Mouse (Mus musculus) liver, postnatal 0 days (tissue): ENCODE data around the gene Pfn3.
A peak's percentile ranks its signal among the peaks of the same experiment; 100 is the strongest.

Experiments
- CTCF ChIP-seq: sonication (generic); IDR thresholded peaks from 2 replicates; pipeline ENCODE4 v1.5.1; 2016; ENCODE audit warnings: antibody characterized with exemption, low read depth
- EP300 ChIP-seq: IDR thresholded peaks from 2 replicates; pipeline ENCODE4 v1.6.1; 2016; ENCODE audit warnings: antibody characterized with exemption, low read depth, mild to moderate bottlenecking

DNA sequence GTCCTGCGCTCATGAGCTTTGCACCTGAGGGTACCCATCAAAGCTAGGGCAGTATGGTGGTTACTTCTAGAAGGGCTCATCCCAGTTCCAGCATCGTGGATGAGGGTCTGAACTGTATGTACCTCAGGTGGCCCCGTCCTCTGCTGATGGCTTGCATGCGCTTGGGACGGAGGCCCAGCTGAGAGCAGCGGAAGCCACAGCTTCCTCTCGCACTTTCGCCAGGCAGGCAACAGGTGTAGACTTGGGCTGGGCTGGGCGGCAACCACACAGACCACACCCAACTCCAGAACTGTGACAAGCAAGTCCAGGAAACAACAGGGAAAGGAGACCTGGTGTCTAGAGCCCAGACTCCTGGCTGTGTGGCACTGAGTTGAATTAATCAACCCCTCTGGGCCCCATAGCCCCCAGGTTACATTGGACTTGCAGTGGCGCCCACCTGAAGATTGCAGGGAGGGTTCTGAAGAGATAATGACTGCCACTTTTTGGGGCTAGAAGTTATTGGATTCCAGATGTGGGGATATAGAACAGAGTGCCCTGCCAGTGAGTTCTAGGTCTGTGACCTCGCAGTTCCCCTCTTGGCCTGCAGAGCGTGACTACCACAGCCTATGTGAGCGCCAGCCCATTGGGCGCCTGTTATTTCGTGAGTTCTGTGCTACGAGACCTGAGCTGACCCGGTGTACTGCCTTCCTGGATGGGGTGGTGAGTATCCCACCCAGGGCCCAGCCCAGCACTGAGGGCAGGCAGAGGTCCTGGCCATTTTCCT, 34.8 kb upstream of the Pfn3 start:
- TF ChIP-seq CTCF (peak; percentile 32; the same call in 1 of the 2 replicates), EP300 (no peak)
